Mouse (Mus musculus) heart, postnatal 10 days (tissue): Measurements from ENCODE around the gene Zdhhc25. TPM values are rescaled to one million over a fixed set of nuclear protein-coding genes. Genes with fewer than 3 reads are reported as not detected.

Experiments
- DNase-seq, 2 experiments: peaks; one replicate each; pipeline ENCODE4 v3.0.0; 2021
- intact Hi-C: fragments of 180-260 bp; cut with DNase I; formaldehyde crosslinking; loops from one replicate; pipeline ENCODE4 v1.15.1; 2025
- total RNA-seq, 2 experiments: library from RNA; stranded (reverse); gene quantifications; 2 replicates each; pipeline ENCODE4 v1.2.3; 2021

The Zdhhc25 gene
- total RNA-seq: not detected

- intact Hi-C loops: no loop called here
Measured at GRCm38 (mm10) chr15:88600002-88600401, at the start of gene Zdhhc25. Gene Zdhhc25 (plus strand): TSS chr15:88600302.

GRCm38 (mm10) chr15:88552852-88553251 lies 47.2 kb upstream of the Zdhhc25 start:
- no peak for DNase-seq
- intact Hi-C loops: no loop called here

More at GRCm38 (mm10) chr15:88600002-88600401, at the start of gene Zdhhc25:
- DNase-seq: no peak

- intact Hi-C loops: no loop called here
- DNase-seq: peak; percentile 4 to 51
Measured at GRCm38 (mm10) chr15:88555476-88555875, 44.6 kb upstream of the Zdhhc25 start.

- intact Hi-C loops: no loop called here
- no peak for DNase-seq
Measured at GRCm38 (mm10) chr15:88560637-88561036, 39.5 kb upstream of the Zdhhc25 start.

GRCm38 (mm10) chr15:88561058-88561730 lies 38.9 kb upstream of the Zdhhc25 start:
- intact Hi-C loops: no loop called here
- DNase-seq: no peak

- intact Hi-C loops: no loop called here
- no peak for DNase-seq
Measured at GRCm38 (mm10) chr15:88565307-88565706, 34.8 kb upstream of the Zdhhc25 start.

- DNase-seq: no peak
- intact Hi-C loops: no loop called here
Measured at GRCm38 (mm10) chr15:88565806-88566205, 34.3 kb upstream of the Zdhhc25 start.

- intact Hi-C loops: no loop called here
Measured at GRCm38 (mm10) chr15:88570697-88571096, 29.4 kb upstream of the Zdhhc25 start.

GRCm38 (mm10) chr15:88579461-88579860 lies 20.6 kb upstream of the Zdhhc25 start:
- intact Hi-C loops: no loop called here
- no peak for DNase-seq

More at GRCm38 (mm10) chr15:88570697-88571096, 29.4 kb upstream of the Zdhhc25 start:
- DNase-seq: no peak

- DNase-seq: no peak
- intact Hi-C loops: no loop called here
Measured at GRCm38 (mm10) chr15:88602496-88602895, 2.4 kb downstream of the Zdhhc25 start.

GRCm38 (mm10) chr15:88603091-88603732 lies 3.1 kb downstream of the Zdhhc25 start:
- intact Hi-C loops: no loop called here

GRCm38 (mm10) chr15:88603733-88604119 lies 3.6 kb downstream of the Zdhhc25 start:
- DNase-seq: no peak
- intact Hi-C loops: no loop called here

More at GRCm38 (mm10) chr15:88603091-88603732, 3.1 kb downstream of the Zdhhc25 start:
- DNase-seq: no peak

- intact Hi-C loops: no loop called here
- no peak for DNase-seq
Measured at GRCm38 (mm10) chr15:88604669-88605414, 4.7 kb downstream of the Zdhhc25 start.

GRCm38 (mm10) chr15:88605415-88605785 lies 5.3 kb downstream of the Zdhhc25 start:
- no peak for DNase-seq
- intact Hi-C loops: no loop called here

- intact Hi-C loops: no loop called here
- no peak for DNase-seq
Measured at GRCm38 (mm10) chr15:88617125-88617524, 17.0 kb downstream of the Zdhhc25 start.

- intact Hi-C loops: no loop called here
- DNase-seq: peak; percentile 3 to 24
Measured at GRCm38 (mm10) chr15:88618008-88618773, 18.1 kb downstream of the Zdhhc25 start.

GRCm38 (mm10) chr15:88620017-88620416 lies 19.9 kb downstream of the Zdhhc25 start:
- no peak for DNase-seq

GRCm38 (mm10) chr15:88623891-88624290 lies 23.8 kb downstream of the Zdhhc25 start:
- intact Hi-C loops: no loop called here

More at GRCm38 (mm10) chr15:88620017-88620416, 19.9 kb downstream of the Zdhhc25 start:
- intact Hi-C loops: no loop called here

GRCm38 (mm10) chr15:88624874-88625277 lies 24.8 kb downstream of the Zdhhc25 start:
- intact Hi-C loops: no loop called here
- DNase-seq: no peak

More at GRCm38 (mm10) chr15:88623891-88624290, 23.8 kb downstream of the Zdhhc25 start:
- no peak for DNase-seq

GRCm38 (mm10) chr15:88625303-88626066 lies 25.4 kb downstream of the Zdhhc25 start:
- intact Hi-C loops: no loop called here
- no peak for DNase-seq
